Mouse (Mus musculus) neural tube, embryonic 11.5 days (tissue): ENCODE data around the gene Il1f10. TPM values are rescaled to one million over a fixed set of nuclear protein-coding genes. Genes with fewer than 3 reads are reported as not detected.

Source experiments
- ATAC-seq: fragments of 200-750 bp; cut with Nextera tagmentation; 2 replicates; pipeline ENCODE4 v1.8.0; 2017; ENCODE audit warnings: moderate number of reproducible peaks, mild to moderate bottlenecking, moderate TSS enrichment, moderate library complexity; ENCODE audit not compliant: insufficient read depth, low FRiP score, low TSS enrichment
- DNase-seq: peaks from one replicate; pipeline ENCODE4 v3.0.0-alpha.2; 2015; ENCODE audit warnings: low spot score
- H3K27ac ChIP-seq: fragments of 300-500 bp; sonication (generic); 2 replicates; pipeline ENCODE4 v1.5.1; 2014; ENCODE audit warnings: low read depth, mild to moderate bottlenecking, low read length
- H3K27me3 ChIP-seq: fragments of 300-500 bp; sonication (generic); 2 replicates; pipeline ENCODE4 v1.6.1; 2014; ENCODE audit warnings: mild to moderate bottlenecking, low read length, mixed read lengths; ENCODE audit not compliant: control insufficient read depth, insufficient read depth
- H3K36me3 ChIP-seq: fragments of 300-500 bp; sonication (generic); 2 replicates; pipeline ENCODE4 v1.6.1; 2014; ENCODE audit warnings: mild to moderate bottlenecking, low read length, moderate library complexity, mixed read lengths; ENCODE audit not compliant: control insufficient read depth, insufficient read depth
- H3K4me1 ChIP-seq: fragments of 300-500 bp; sonication (generic); 2 replicates; pipeline ENCODE4 v1.6.1; 2014; ENCODE audit warnings: low read length, mixed read lengths; ENCODE audit not compliant: control insufficient read depth, insufficient read depth
- H3K4me2 ChIP-seq: fragments of 300-500 bp; sonication (generic); 2 replicates; pipeline ENCODE4 v1.6.1; 2014; ENCODE audit warnings: low read depth, mild to moderate bottlenecking, moderate library complexity
- H3K4me3 ChIP-seq: fragments of 300-500 bp; sonication (generic); 2 replicates; pipeline ENCODE4 v1.5.1; 2014; ENCODE audit warnings: low read depth, low read length
- H3K9ac ChIP-seq: fragments of 300-500 bp; sonication (generic); 2 replicates; pipeline ENCODE4 v1.6.1; 2014; ENCODE audit warnings: mild to moderate bottlenecking, low read length
- H3K9me3 ChIP-seq: fragments of 300-500 bp; sonication (generic); 2 replicates; pipeline ENCODE4 v1.6.1; 2016; ENCODE audit warnings: low read length; ENCODE audit not compliant: control insufficient read depth
- WGBS: fragments of 180-500 bp; shearing (Covaris S2); extraction: QIAGEN DNeasy Blood & Tissue Kit; methylation state at CpG from one replicate; pipeline ENCODE4 v1.1.7; 2014; 5-methylcytosine and 5-hydroxymethylcytosine counted together
- polyA plus RNA-seq: library from polyadenylated mRNA; unstranded; fragments of >200 nt; fragmentation: Nextera tagmentation; extraction: Ambion mirVana; gene quantifications from 2 replicates; pipeline ENCODE4 v1.2.1, GENCODE M21; 2014

Gene Il1f10
- polyA plus RNA-seq, 1 experiment from 2014 or later: not detected

DNA sequence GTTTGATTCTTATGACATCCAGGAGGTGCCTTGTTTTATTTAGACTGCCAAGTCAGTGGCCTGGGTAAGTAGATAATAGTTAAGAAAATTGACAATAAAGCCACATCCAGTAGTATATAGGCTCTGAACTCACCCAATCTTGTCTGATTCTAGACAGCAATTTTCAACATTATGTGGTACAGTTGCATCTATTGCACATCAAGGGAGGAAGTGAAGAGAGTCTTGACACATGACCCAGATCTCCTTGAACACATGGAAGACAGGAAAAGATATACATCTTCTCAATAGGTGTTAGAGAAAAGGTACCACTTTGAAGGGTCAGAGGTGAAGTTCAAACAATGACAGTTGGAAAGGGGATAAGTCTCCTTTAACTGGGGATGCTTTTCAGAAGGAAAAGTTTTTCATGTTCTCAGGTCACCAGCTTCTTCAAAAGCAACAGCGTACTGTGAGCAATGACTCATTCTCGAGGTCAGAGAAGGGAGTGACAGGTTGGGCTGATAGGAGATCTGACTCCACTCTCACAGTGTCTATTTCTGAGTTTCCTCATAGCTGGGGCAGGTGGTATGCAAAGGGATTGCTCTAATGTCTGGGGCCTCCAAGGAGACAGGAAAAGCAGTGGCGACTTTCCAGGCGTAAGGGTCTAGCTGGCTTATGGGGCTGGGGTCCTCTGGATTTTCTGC, 27.1 kb downstream of the Il1f10 start:
- DNase-seq: no peak
- Histone ChIP-seq H3K27ac (no peak overlapping the region), H3K4me2 (no peak overlapping the region), H3K4me3 (no peak overlapping the region), H3K36me3 (no peaks in the 10 kb centered on the region), H3K4me1 (no peaks in the 10 kb centered on the region), H3K27me3 (no peaks in the 10 kb centered on the region), H3K9me3 (no peaks in the 10 kb centered on the region), H3K9ac (no peak overlapping the region)
- 86% methylated on average over 4 of the region's 4 CpGs for WGBS
- ATAC-seq: no peak

DNA sequence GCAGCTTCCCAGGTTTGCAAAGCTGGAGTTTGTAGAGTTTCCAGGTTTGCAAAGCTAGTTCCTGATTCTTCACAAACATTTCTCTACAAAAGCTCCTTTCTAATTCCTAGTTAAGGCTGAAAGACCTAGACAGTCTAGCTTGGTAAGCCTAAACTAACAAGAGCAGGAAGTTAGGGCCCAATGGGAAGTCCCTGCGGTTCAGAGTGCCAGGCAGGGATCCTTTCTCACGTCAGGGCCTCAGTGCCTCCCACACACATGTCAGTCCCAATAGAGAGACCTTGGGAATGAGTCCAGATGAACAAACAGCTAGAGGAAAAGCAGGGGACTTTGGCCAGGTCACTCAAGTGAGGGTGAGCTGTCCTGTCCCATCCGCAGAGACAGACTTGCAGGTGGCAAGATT, 44.3 kb downstream of the Il1f10 start:
- no peak for ATAC-seq

DNA sequence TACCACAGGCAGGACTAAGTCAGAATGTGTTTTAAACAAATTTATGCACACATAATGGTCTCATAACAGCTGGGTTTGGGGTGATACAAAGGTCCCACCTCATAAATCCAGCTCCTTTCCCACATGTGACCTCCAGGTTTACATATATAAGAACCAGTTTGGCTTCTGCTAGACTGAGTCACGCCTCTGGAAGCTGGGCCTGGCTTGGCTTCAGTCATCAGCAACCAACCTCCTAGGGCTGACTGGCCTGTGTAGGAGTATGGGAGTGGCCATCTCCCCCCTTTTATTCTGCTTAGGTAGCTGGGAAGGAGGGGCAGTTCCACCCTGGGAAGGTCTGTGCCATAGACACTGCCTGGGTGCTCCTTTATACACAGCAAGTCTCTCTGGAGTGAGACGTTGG, 45.5 kb downstream of the Il1f10 start, which contains the start of gene Il1rn:
TSS of gene Il1rn (plus strand) at position 309 of the 400 bp plus-strand sequence.
- WGBS: 79% methylated on average over 2 of the region's 2 CpGs
- H3K4me2 ChIP-seq: no peak within 1 kb of the TSS
- H3K9me3 ChIP-seq: no peaks in the 10 kb centered on the region
- H3K36me3 ChIP-seq: no peaks in the 10 kb centered on the region
- no peaks in the 10 kb centered on the region for H3K4me1 ChIP-seq
- no peak within 1 kb of the TSS for H3K27ac ChIP-seq
- H3K9ac ChIP-seq: no peak within 1 kb of the TSS
- H3K27me3 ChIP-seq: no peaks in the 10 kb centered on the region
- DNase-seq (no peak), ATAC-seq (no peak)
- H3K4me3 ChIP-seq: no peak within 1 kb of the TSS

More for the DNA sequence above, 44.3 kb downstream of the Il1f10 start:
- Histone ChIP-seq H3K4me2 (no peak overlapping the region), H3K4me3 (no peak overlapping the region), H3K4me1 (no peaks in the 10 kb centered on the region), H3K27ac (no peak overlapping the region), H3K9me3 (no peaks in the 10 kb centered on the region), H3K36me3 (no peaks in the 10 kb centered on the region), H3K27me3 (no peaks in the 10 kb centered on the region), H3K9ac (no peak overlapping the region)
- no peak for DNase-seq
- 64% methylated on average over 3 of the region's 3 CpGs for WGBS

DNA sequence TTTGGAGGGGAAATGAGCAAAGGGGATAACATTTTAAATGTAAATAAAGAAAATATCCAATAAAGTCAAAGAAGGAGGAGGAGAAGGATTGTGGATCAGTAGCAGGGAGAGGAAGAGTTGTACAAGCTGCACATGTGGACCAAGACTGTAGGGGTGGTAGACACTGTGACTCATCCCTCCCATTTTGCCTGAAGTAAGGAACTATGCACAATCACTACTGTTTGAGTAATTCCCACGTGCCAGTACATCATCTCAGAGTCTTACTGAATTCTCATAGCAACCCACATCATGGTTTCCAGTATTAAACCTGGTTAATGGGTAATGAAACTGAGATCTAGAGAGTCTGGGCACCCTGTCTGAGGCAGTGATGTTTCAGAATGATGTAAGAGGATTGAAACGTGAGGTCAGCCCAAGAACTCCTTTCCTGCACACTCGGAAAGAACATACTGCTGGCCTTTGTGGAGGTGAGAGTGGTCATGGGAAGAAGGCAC, 50.4 kb downstream of the Il1f10 start:
- Histone ChIP-seq H3K36me3 (no peaks in the 10 kb centered on the region), H3K4me3 (no peak overlapping the region), H3K27ac (no peak overlapping the region), H3K4me2 (no peak overlapping the region), H3K4me1 (no peaks in the 10 kb centered on the region), H3K9ac (no peak overlapping the region), H3K9me3 (no peaks in the 10 kb centered on the region), H3K27me3 (no peaks in the 10 kb centered on the region)
- no peak for DNase-seq
- 73% methylated on average over 3 of the region's 3 CpGs for WGBS
- ATAC-seq: no peak

Other genes with a start within 250 kb of the Il1f10 start
- 0.62 and 1.2 TPM in 2 replicates for gene Hnmt, start 241.8 kb upstream of the Il1f10 start, polyA plus RNA-seq
- gene Tbpl2, start 194.6 kb upstream of the Il1f10 start, polyA plus RNA-seq: not detected in 2 replicates
- gene Il1f8, start 138.0 kb upstream of the Il1f10 start, polyA plus RNA-seq: not detected in 2 replicates
- gene Il1f9, start 104.7 kb upstream of the Il1f10 start, polyA plus RNA-seq: not detected in 2 replicates
- not detected in 2 replicates for gene Il1f6, start 75.8 kb upstream of the Il1f10 start, polyA plus RNA-seq
- gene Il1f5, start 14.2 kb upstream of the Il1f10 start, polyA plus RNA-seq: not detected in 2 replicates
- gene Il1rn, start 45.7 kb downstream of the Il1f10 start, polyA plus RNA-seq: not detected in 2 replicates
- 0.65 and 1.2 TPM in 2 replicates for gene Psd4, start 76.4 kb downstream of the Il1f10 start, polyA plus RNA-seq
- gene Pax8, start 184.4 kb downstream of the Il1f10 start, polyA plus RNA-seq: 25.8 and 26.1 TPM in 2 replicates